Mouse (Mus musculus): ENCODE measurements at regions not wholly inside any gene's neighbourhood (a gene's known extent, or its start where the extent isn't known, plus 50 kb on each side); places are given as distances from the start of the nearest gene placed in this dataset.

DNA sequence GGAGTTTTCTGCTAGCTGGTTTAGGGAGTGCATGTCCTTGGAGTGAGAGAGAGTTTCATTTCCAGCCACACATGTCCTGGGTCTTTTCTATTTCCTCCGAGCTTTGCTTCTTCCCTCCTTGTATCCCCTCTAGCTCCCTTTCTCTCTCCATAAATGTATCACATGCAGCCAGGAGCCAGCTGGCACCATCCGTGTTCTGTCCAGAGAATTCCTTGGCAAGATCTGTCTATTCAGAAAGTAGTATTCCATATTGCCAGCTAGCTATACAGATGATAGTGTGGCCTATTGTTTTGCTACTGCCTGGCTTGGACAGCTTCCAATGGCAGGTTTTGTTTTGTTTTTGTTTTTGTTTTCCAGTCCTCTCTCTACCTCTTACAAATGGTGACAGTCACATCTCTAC is 195.3 kb downstream of the Wdr11 start:
- TF ChIP-seq EP300 (IDR thresholded peaks at IDR 0.05; ENCODE audit: insufficient read depth, low read depth, low read length): no peak
- no peak for TF ChIP-seq CTCF (IDR thresholded peaks at IDR 0.05)
- no peak for TF ChIP-seq POLR2A (IDR thresholded peaks at IDR 0.05; ENCODE audit: insufficient read depth, low read depth, low read length)
- Histone ChIP-seq H3K79me2 (replicated peaks; ENCODE audit: control insufficient read depth, insufficient read depth, low read length) (no peaks in the 10 kb centered on the region), H3K4me1 (ENCODE audit: control insufficient read depth, insufficient read depth, low read length) (no peaks in the 10 kb centered on the region; the same call in 1 of the 2 replicates), H3K36me3 (ENCODE audit: control insufficient read depth, insufficient read depth, low read length) (no peaks in the 10 kb centered on the region), H3K9ac (ENCODE audit: low read depth, low read length) (no peak overlapping the region), H3K27me3 (ENCODE audit: control insufficient read depth, insufficient read depth, low read length) (no peaks in the 10 kb centered on the region), H3K27ac (no peak overlapping the region), H3K4me3 (no peak overlapping the region)
- 25% methylated on average over 2 of the region's 2 CpGs for WGBS
- no peak for DNase-seq
- intact Hi-C loops (cut with DNase I): no loop called here

DNA sequence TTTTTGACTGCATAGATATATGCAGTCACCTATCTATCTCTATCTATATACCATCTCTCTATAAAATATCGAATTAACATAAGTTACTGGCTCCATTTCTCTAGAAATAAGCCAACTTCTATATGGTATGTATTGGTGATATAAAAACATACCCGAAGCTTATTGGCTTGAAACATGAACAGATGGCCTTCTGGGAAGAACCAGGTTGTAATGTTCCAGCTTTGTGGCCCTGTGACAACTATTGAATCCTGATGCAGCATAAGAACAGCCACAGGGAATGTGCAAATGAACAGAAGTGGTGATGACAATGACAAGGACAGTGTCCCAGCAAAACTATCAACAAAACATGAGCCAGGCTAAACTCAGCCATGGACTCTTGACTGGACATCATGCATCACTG is 196.1 kb downstream of the Wdr11 start:
- H3K4me3 ChIP-seq: no peak overlapping the region

DNA sequence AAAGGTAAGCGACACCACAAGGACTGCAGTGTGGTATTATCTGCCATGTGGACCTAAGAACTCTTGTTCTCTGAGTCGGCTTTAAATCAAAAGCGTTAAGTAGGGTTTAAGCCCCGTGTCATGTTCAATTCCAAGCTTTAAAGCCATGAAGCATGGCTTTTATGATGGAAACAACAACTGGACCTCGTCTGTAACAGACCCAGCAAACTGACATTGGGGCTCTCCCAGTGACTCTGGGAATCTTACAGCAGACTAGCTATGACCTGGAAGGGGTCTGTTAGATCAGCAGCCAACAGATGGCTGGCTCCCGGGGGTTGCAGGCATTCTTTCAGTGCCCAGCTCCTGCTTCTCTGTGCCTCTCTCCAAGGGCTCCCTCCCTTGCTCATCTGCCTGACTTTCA is 197.8 kb downstream of the Wdr11 start:
- 67% methylated on average over 6 of the region's 6 CpGs for WGBS
- DNase-seq: no peak
- no peak overlapping the region for H3K4me3 ChIP-seq
- H3K4me1 ChIP-seq (ENCODE audit: control insufficient read depth, insufficient read depth, low read length): no peaks in the 10 kb centered on the region; the same call in 1 of the 2 replicates
- no peaks in the 10 kb centered on the region for H3K27me3 ChIP-seq (ENCODE audit: control insufficient read depth, insufficient read depth, low read length)
- H3K79me2 ChIP-seq (replicated peaks; ENCODE audit: control insufficient read depth, insufficient read depth, low read length): no peaks in the 10 kb centered on the region
- H3K27ac ChIP-seq: no peak overlapping the region
- TF ChIP-seq CTCF (IDR thresholded peaks at IDR 0.05): no peak
- no peak for TF ChIP-seq EP300 (IDR thresholded peaks at IDR 0.05; ENCODE audit: insufficient read depth, low read depth, low read length)
- TF ChIP-seq POLR2A (IDR thresholded peaks at IDR 0.05; ENCODE audit: insufficient read depth, low read depth, low read length): no peak
- intact Hi-C loops (cut with DNase I): no loop called here
- no peak overlapping the region for H3K9ac ChIP-seq (ENCODE audit: low read depth, low read length)
- no peaks in the 10 kb centered on the region for H3K36me3 ChIP-seq (ENCODE audit: control insufficient read depth, insufficient read depth, low read length)

More for the DNA sequence above, 196.1 kb downstream of the Wdr11 start:
- Histone ChIP-seq H3K4me1 (ENCODE audit: control insufficient read depth, insufficient read depth, low read length) (no peaks in the 10 kb centered on the region; the same call in 1 of the 2 replicates), H3K36me3 (ENCODE audit: control insufficient read depth, insufficient read depth, low read length) (no peaks in the 10 kb centered on the region), H3K9ac (ENCODE audit: low read depth, low read length) (no peak overlapping the region), H3K27me3 (ENCODE audit: control insufficient read depth, insufficient read depth, low read length) (no peaks in the 10 kb centered on the region), H3K27ac (no peak overlapping the region), H3K79me2 (replicated peaks; ENCODE audit: control insufficient read depth, insufficient read depth, low read length) (no peaks in the 10 kb centered on the region)
- intact Hi-C loops (cut with DNase I): no loop called here
- no peak for DNase-seq
- TF ChIP-seq POLR2A (IDR thresholded peaks at IDR 0.05; ENCODE audit: insufficient read depth, low read depth, low read length) (no peak), CTCF (IDR thresholded peaks at IDR 0.05) (no peak), EP300 (IDR thresholded peaks at IDR 0.05; ENCODE audit: insufficient read depth, low read depth, low read length) (no peak)
- 79% methylated on average over 2 of the region's 2 CpGs for WGBS

DNA sequence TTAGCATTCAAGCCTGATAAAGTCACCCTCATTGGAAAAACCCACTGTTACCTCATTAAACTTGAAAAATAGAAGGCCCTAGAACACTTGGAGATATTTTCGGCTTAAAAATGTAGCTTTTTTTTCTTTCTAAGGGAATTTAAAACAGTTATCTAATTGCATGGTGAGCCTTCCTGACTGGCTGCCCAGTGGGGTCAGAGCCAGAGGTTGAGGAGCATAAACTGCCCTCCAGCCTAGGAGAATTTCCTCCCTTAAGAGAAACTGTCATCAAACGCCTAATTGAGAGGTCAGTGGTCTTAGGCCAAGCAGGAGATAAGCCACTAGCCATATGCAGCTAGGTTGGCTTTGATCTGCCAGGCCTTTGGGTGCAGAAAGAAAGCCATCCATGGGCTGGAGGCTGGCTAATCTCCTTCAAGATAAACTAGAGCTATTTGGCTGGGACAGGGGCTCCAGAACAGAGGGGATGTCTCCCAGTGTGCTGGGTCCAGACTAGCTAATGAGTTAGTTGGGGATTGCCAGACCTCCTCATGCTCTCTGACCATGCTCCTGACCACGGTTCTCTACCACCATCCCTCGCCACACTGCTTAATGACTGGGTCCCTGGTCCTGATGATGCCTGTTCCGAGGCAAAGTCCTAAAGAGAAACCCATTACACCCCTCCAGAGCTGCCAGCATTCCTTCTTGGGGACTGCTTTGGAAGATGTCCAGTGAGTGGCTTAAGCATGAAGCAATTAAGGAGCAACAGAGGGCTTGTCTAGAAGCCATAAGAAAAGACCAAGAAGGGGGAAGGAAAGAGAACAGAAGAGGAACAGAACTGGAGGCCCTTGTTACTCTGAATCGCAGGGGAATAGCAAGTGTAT is 199.2 kb downstream of the Wdr11 start:
- H3K4me3 ChIP-seq: no peak overlapping the region
- H3K9ac ChIP-seq (ENCODE audit: low read depth, low read length): no peak overlapping the region
- WGBS: 51% methylated on average over 6 of the region's 6 CpGs
- TF ChIP-seq POLR2A (IDR thresholded peaks at IDR 0.05; ENCODE audit: insufficient read depth, low read depth, low read length): no peak
- TF ChIP-seq EP300 (IDR thresholded peaks at IDR 0.05; ENCODE audit: insufficient read depth, low read depth, low read length): no peak
- TF ChIP-seq CTCF (IDR thresholded peaks at IDR 0.05): no peak
- no peaks in the 10 kb centered on the region for H3K36me3 ChIP-seq (ENCODE audit: control insufficient read depth, insufficient read depth, low read length)
- no peaks in the 10 kb centered on the region for H3K79me2 ChIP-seq (replicated peaks; ENCODE audit: control insufficient read depth, insufficient read depth, low read length)
- H3K27ac ChIP-seq: no peak overlapping the region
- H3K4me1 ChIP-seq (ENCODE audit: control insufficient read depth, insufficient read depth, low read length): no peaks in the 10 kb centered on the region; the same call in 1 of the 2 replicates
- H3K27me3 ChIP-seq (ENCODE audit: control insufficient read depth, insufficient read depth, low read length): no peaks in the 10 kb centered on the region
- peak; percentile 34 to 43 for DNase-seq
- intact Hi-C loops (cut with DNase I): no loop called here

DNA sequence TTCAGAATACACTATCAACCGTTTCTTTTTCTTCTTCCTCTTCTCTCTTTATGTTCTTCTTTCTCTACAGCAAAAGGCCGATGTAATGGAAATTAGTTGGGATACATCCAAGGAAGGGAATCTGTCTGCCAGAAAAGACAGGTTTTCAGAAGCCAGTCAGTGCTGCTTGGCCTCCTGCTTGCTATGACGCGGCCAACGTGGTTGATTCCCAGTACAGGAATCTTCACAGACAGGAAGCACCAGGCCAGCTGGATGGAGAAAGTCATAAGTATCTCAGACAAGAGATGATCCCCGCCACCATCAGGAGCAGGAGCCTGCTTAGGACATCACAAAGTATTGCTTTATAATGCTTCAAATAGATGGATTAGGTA is 199.8 kb downstream of the Wdr11 start:
- no peak for TF ChIP-seq POLR2A (IDR thresholded peaks at IDR 0.05; ENCODE audit: insufficient read depth, low read depth, low read length)
- Histone ChIP-seq H3K9ac (ENCODE audit: low read depth, low read length) (no peak overlapping the region), H3K4me3 (no peak overlapping the region), H3K79me2 (replicated peaks; ENCODE audit: control insufficient read depth, insufficient read depth, low read length) (no peaks in the 10 kb centered on the region), H3K4me1 (ENCODE audit: control insufficient read depth, insufficient read depth, low read length) (no peaks in the 10 kb centered on the region; the same call in 1 of the 2 replicates), H3K36me3 (ENCODE audit: control insufficient read depth, insufficient read depth, low read length) (no peaks in the 10 kb centered on the region), H3K27me3 (ENCODE audit: control insufficient read depth, insufficient read depth, low read length) (no peaks in the 10 kb centered on the region), H3K27ac (no peak overlapping the region)
- no peak for DNase-seq
- intact Hi-C loops (cut with DNase I): no loop called here
- 43% methylated on average over 6 of the region's 6 CpGs for WGBS

DNA sequence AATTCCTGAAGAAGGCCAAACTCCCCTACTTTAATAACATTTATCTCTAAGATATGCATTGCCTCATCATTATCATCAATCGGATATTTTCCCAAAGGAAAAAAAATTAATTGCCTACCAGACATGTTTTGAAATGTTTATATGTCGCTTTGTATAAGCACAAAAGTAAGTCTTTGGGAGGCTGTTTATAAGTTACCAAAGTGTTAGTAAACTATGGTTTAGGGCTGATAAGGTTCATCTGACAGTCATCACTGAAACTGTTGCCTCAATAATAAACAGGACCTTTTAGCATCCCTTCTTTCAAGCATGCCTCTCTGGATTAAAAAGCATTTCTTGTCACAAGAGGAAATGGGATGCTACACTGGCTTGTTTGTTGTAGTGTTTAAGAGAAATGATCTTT is 202.1 kb downstream of the Wdr11 start:
- Histone ChIP-seq H3K27me3 (ENCODE audit: control insufficient read depth, insufficient read depth, low read length) (no peaks in the 10 kb centered on the region), H3K9ac (ENCODE audit: low read depth, low read length) (no peak overlapping the region), H3K4me3 (no peak overlapping the region), H3K27ac (no peak overlapping the region), H3K4me1 (ENCODE audit: control insufficient read depth, insufficient read depth, low read length) (no peaks in the 10 kb centered on the region; the same call in 1 of the 2 replicates), H3K79me2 (replicated peaks; ENCODE audit: control insufficient read depth, insufficient read depth, low read length) (no peaks in the 10 kb centered on the region), H3K36me3 (ENCODE audit: control insufficient read depth, insufficient read depth, low read length) (no peaks in the 10 kb centered on the region)
- 80% methylated on average over 2 of the region's 2 CpGs for WGBS
- intact Hi-C loops (cut with DNase I): no loop called here
- TF ChIP-seq EP300 (IDR thresholded peaks at IDR 0.05; ENCODE audit: insufficient read depth, low read depth, low read length) (no peak), POLR2A (IDR thresholded peaks at IDR 0.05; ENCODE audit: insufficient read depth, low read depth, low read length) (no peak), CTCF (IDR thresholded peaks at IDR 0.05) (no peak)
- no peak for DNase-seq

Data from heart, adult 2 months (tissue).